Mouse (Mus musculus): ENCODE results near the gene Mcu. TPM values are rescaled to one million over a fixed set of nuclear protein-coding genes. Genes with fewer than 3 reads are reported as not detected.

Gene Mcu
- polyA plus RNA-seq, 2 experiments, result 3.5 to 7.9 TPM

- Histone ChIP-seq H3K27me3 (ENCODE audit: control insufficient read depth, insufficient read depth, low read length) (no peaks in the 10 kb centered on the region), H3K4me2 (ENCODE audit: low read depth) (peak overlapping the region; percentile 11; the same call in 1 of the 2 replicates), H3K9me3 (ENCODE audit: control insufficient read depth, low read length) (no peaks in the 10 kb centered on the region), H3K36me3 (replicated peaks; ENCODE audit: control insufficient read depth, insufficient read depth, low read depth) (no peaks in the 10 kb centered on the region), H3K4me1 (replicated peaks; ENCODE audit: control insufficient read depth in 2 of 2, insufficient read depth in 2 of 2, low read length in 1 of 2) (peaks cover 0 to 8% of the 10 kb centered on the region in 2 experiments; a peak in 3 of 4 replicates), H3K9ac (replicated peaks) (no peak overlapping the region), H3K4me3 (ENCODE audit: insufficient read depth in 1 of 2, low read depth in 2 of 2, low read length in 2 of 2) (no peak overlapping the region), H3K27ac (no peak overlapping the region)
- no peak for TF ChIP-seq EP300 (IDR thresholded peaks at IDR 0.05; ENCODE audit: low read depth)
- no peak for TF ChIP-seq CTCF (IDR thresholded peaks at IDR 0.05; ENCODE audit: low read depth)
- DNase-seq (ENCODE audit: low read depth in 3 of 3, low spot score in 3 of 3) (no peak), ATAC-seq (ENCODE audit: insufficient read depth) (no peak)
- WGBS (ENCODE audit: insufficient replicate concordance), result 6% methylated on average over 4 of the region's 4 CpGs
These were observed 28.7 kb upstream of the Mcu start for GRCm38 (mm10) chr10:59645153-59645552.

GRCm38 (mm10) chr10:59644710-59645109, 28.2 kb upstream of the Mcu start:
- 45% methylated on average over 2 of the region's 2 CpGs for WGBS (ENCODE audit: insufficient replicate concordance)
- ATAC-seq (ENCODE audit: insufficient read depth) (no peak), DNase-seq (ENCODE audit: low read depth in 3 of 3, low spot score in 3 of 3) (no peak)
- no peak for TF ChIP-seq CTCF (IDR thresholded peaks at IDR 0.05; ENCODE audit: low read depth)
- TF ChIP-seq EP300 (IDR thresholded peaks at IDR 0.05; ENCODE audit: low read depth), result no peak
- H3K27ac ChIP-seq, result no peak overlapping the region
- no peak overlapping the region for H3K4me3 ChIP-seq (ENCODE audit: insufficient read depth in 1 of 2, low read depth in 2 of 2, low read length in 2 of 2)
- no peaks in the 10 kb centered on the region for H3K27me3 ChIP-seq (ENCODE audit: control insufficient read depth, insufficient read depth, low read length)
- no peaks in the 10 kb centered on the region for H3K9me3 ChIP-seq (ENCODE audit: control insufficient read depth, low read length)
- no peak overlapping the region for H3K9ac ChIP-seq (replicated peaks)
- no peak overlapping the region for H3K4me2 ChIP-seq (ENCODE audit: low read depth)
- peaks cover 0 to 8% of the 10 kb centered on the region in 2 experiments; a peak in 3 of 4 replicates for H3K4me1 ChIP-seq (replicated peaks; ENCODE audit: control insufficient read depth in 2 of 2, insufficient read depth in 2 of 2, low read length in 1 of 2)
- H3K36me3 ChIP-seq (replicated peaks; ENCODE audit: control insufficient read depth, insufficient read depth, low read depth), result no peaks in the 10 kb centered on the region

- no peaks in the 10 kb centered on the region for H3K9me3 ChIP-seq (ENCODE audit: control insufficient read depth, low read length)
- H3K4me1 ChIP-seq (replicated peaks; ENCODE audit: control insufficient read depth in 2 of 2, insufficient read depth in 2 of 2, low read length in 1 of 2), result peaks cover 0 to 8% of the 10 kb centered on the region in 2 experiments; a peak in 3 of 4 replicates
- DNase-seq (ENCODE audit: low read depth in 3 of 3, low spot score in 3 of 3) (no peak), ATAC-seq (ENCODE audit: insufficient read depth) (no peak)
- H3K4me3 ChIP-seq (ENCODE audit: insufficient read depth in 1 of 2, low read depth in 2 of 2, low read length in 2 of 2), result no peak overlapping the region
- no peak overlapping the region for H3K9ac ChIP-seq (replicated peaks)
- no peak overlapping the region for H3K4me2 ChIP-seq (ENCODE audit: low read depth)
- H3K27ac ChIP-seq, result no peak overlapping the region
- H3K36me3 ChIP-seq (replicated peaks; ENCODE audit: control insufficient read depth, insufficient read depth, low read depth), result no peaks in the 10 kb centered on the region
- TF ChIP-seq EP300 (IDR thresholded peaks at IDR 0.05; ENCODE audit: low read depth) (no peak), CTCF (IDR thresholded peaks at IDR 0.05; ENCODE audit: low read depth) (0 out of 2 replicates have a peak, but pooled peaks have one; percentile 9)
- WGBS (ENCODE audit: insufficient replicate concordance), result 59% methylated on average over 9 of the region's 9 CpGs
- H3K27me3 ChIP-seq (ENCODE audit: control insufficient read depth, insufficient read depth, low read length), result no peaks in the 10 kb centered on the region
These were observed 27.2 kb upstream of the Mcu start for GRCm38 (mm10) chr10:59643645-59644044.

GRCm38 (mm10) chr10:59642659-59643377, 26.3 kb upstream of the Mcu start:
- H3K27me3 ChIP-seq (ENCODE audit: control insufficient read depth, insufficient read depth, low read length), result no peaks in the 10 kb centered on the region
- H3K36me3 ChIP-seq (replicated peaks; ENCODE audit: control insufficient read depth, insufficient read depth, low read depth), result no peaks in the 10 kb centered on the region
- 23% methylated on average over 8 of the region's 8 CpGs for WGBS (ENCODE audit: insufficient replicate concordance)
- H3K4me3 ChIP-seq (ENCODE audit: insufficient read depth in 1 of 2, low read depth in 2 of 2, low read length in 2 of 2), result no peak overlapping the region
- H3K27ac ChIP-seq, result no peak overlapping the region
- no peak for TF ChIP-seq EP300 (IDR thresholded peaks at IDR 0.05; ENCODE audit: low read depth)
- no peak for TF ChIP-seq CTCF (IDR thresholded peaks at IDR 0.05; ENCODE audit: low read depth)
- no peak overlapping the region for H3K9ac ChIP-seq (replicated peaks)
- DNase-seq (ENCODE audit: low read depth in 3 of 3, low spot score in 3 of 3) (no peak), ATAC-seq (ENCODE audit: insufficient read depth) (no peak)
- H3K4me1 ChIP-seq (replicated peaks; ENCODE audit: control insufficient read depth in 2 of 2, insufficient read depth in 2 of 2, low read length in 1 of 2), result peaks cover 0 to 8% of the 10 kb centered on the region in 2 experiments; a peak in 3 of 4 replicates
- H3K4me2 ChIP-seq (ENCODE audit: low read depth), result no peak overlapping the region
- H3K9me3 ChIP-seq (ENCODE audit: control insufficient read depth, low read length), result no peaks in the 10 kb centered on the region

GRCm38 (mm10) chr10:59638576-59638975, 22.1 kb upstream of the Mcu start:
- Histone ChIP-seq H3K4me2 (ENCODE audit: low read depth) (no peak overlapping the region), H3K27ac (no peak overlapping the region), H3K27me3 (ENCODE audit: control insufficient read depth, insufficient read depth, low read length) (no peaks in the 10 kb centered on the region), H3K9ac (replicated peaks) (no peak overlapping the region), H3K36me3 (replicated peaks; ENCODE audit: control insufficient read depth, insufficient read depth, low read depth) (no peaks in the 10 kb centered on the region), H3K4me1 (replicated peaks; ENCODE audit: control insufficient read depth in 2 of 2, insufficient read depth in 2 of 2, low read length in 1 of 2) (peaks cover 0 to 4% of the 10 kb centered on the region in 2 experiments; a peak in 1 of 4 replicates), H3K9me3 (ENCODE audit: control insufficient read depth, low read length) (no peaks in the 10 kb centered on the region), H3K4me3 (ENCODE audit: insufficient read depth in 1 of 2, low read depth in 2 of 2, low read length in 2 of 2) (no peak overlapping the region)
- no peak for ATAC-seq (ENCODE audit: insufficient read depth)
- WGBS (ENCODE audit: insufficient replicate concordance), result 73% methylated on average over 6 of the region's 6 CpGs
- no peak for DNase-seq (ENCODE audit: low read depth in 3 of 3, low spot score in 3 of 3)
- TF ChIP-seq CTCF (IDR thresholded peaks at IDR 0.05; ENCODE audit: low read depth) (no peak), EP300 (IDR thresholded peaks at IDR 0.05; ENCODE audit: low read depth) (no peak)

All from liver, embryonic 14.5 days (tissue).